ENCODE assay signal across 23 mouse cellular contexts in the genomic region with DNA sequence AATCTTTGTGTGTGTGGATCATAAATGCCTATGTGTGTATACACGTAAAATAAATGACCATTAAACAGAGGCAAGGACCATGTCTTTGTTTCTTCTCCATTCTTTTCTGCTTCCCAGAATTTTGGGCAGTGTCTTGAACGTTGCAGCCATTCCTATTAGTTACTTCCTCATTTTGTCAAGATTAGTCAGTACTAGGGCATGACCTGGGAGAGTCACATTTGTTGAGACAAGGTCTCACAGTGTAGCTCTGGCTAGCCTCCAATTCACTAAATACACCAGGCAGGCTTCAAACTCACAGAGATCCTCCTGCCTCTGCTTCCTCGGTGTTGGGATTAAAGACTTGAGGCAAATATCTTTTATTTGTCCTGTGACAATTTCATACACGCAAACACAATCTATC. TPM values are rescaled to one million over a fixed set of nuclear protein-coding genes. Genes with fewer than 3 reads are reported as not detected.
DNase-seq lines count a peak whose midpoint lies in the region; ATAC-seq and TF ChIP-seq lines count a peak whose summit lies in the region.
"Had no signal": no experiment of that assay in that cellular context is flagged by ENCODE, and none has a peak within 500 bp of the region (broad histone marks: within the 10 kb centered on the region; RNA-seq: fewer than 3 reads in every experiment).

No protein-coding gene starts in this region.

- TF ChIP-seq POLR2A in MEL (IDR thresholded peaks at IDR 0.05; ENCODE audit: control insufficient read depth in 1 of 2, insufficient read depth in 1 of 2, low read depth in 1 of 2, low read length in 2 of 2, poor library complexity in 1 of 2), result no peak

- no peak for TF ChIP-seq CTCF in MEL (IDR thresholded peaks at IDR 0.05 in 2 of 3, conservative IDR thresholded peaks at IDR 0.05 in 1 of 3; ENCODE audit: control insufficient read depth in 1 of 3, insufficient read depth in 1 of 3, low read depth in 2 of 3, low read length in 3 of 3, poor library complexity in 1 of 3, severe bottlenecking in 1 of 3)

- no peak for TF ChIP-seq RAD21 in MEL (IDR thresholded peaks at IDR 0.05; ENCODE audit: low read depth, low read length)

- no peak overlapping the region for H3K27ac ChIP-seq in MEL (ENCODE audit: control insufficient read depth, low read depth, low read length)
- no peak overlapping the region for H3K27ac ChIP-seq in heart, embryonic 12.5 days (ENCODE audit: poor library complexity, severe bottlenecking)
- H3K27ac ChIP-seq: embryonic facial prominence, embryonic 15.5 days; forebrain, embryonic 10.5 days; heart, adult 2 months; hindbrain, embryonic 10.5 days; hindbrain, embryonic 14.5 days; intestine, embryonic 15.5 days had no signal

- H3K79me2 ChIP-seq in MEL (ENCODE audit: control insufficient read depth, insufficient read depth, low read length, poor library complexity), result no peaks in the 10 kb centered on the region

- H3K4me2 ChIP-seq in heart, embryonic 12.5 days, result no peak overlapping the region
- H3K4me2 ChIP-seq: embryonic facial prominence, embryonic 15.5 days; heart, embryonic 11.5 days; hindbrain, embryonic 14.5 days; intestine, embryonic 15.5 days had no signal

- DNase-seq in 416B (ENCODE audit: low read depth) (peak; percentile 66), MEL (ENCODE audit: low read depth, low spot score) (peak; percentile 67)
- no peak for DNase-seq in cerebellum, adult 9-10 months
- no peak for DNase-seq in right cerebral cortex, postnatal 36 days (ENCODE audit: low spot score in 2 of 2)
- DNase-seq: adrenal gland, postnatal 14 days; cerebellum, adult 18-20 months; cerebellum, postnatal 10 days; embryo, embryonic 11 days; gastrocnemius, postnatal 10 days; heart, adult 2 months had no signal

- H3K4me3 ChIP-seq in MEL (ENCODE audit: control insufficient read depth in 1 of 2, insufficient read depth in 1 of 2, low read depth in 2 of 2, low read length in 2 of 2), result no peak overlapping the region
- H3K4me3 ChIP-seq in heart, embryonic 12.5 days, result no peak overlapping the region
- H3K4me3 ChIP-seq: embryonic facial prominence, embryonic 15.5 days; erythroblast, embryonic 14.5 days; forebrain, embryonic 10.5 days; heart, adult 2 months; hindbrain, embryonic 10.5 days; intestine, embryonic 15.5 days had no signal

- H3K4me1 ChIP-seq in MEL (ENCODE audit: control insufficient read depth in 1 of 2, insufficient read depth in 2 of 2, low read length in 2 of 2), result 0 out of 4 replicates have a peak, but pooled peaks cover 0 to 3% of the 10 kb centered on the region in 2 experiments
- no peaks in the 10 kb centered on the region for H3K4me1 ChIP-seq in heart, embryonic 12.5 days (replicated peaks)
- H3K4me1 ChIP-seq: embryonic facial prominence, embryonic 15.5 days; intestine, embryonic 15.5 days had no signal

- no peaks in the 10 kb centered on the region for H3K9me3 ChIP-seq in MEL (replicated peaks; ENCODE audit: insufficient read depth, low read length)
- peaks cover 11% of the 10 kb centered on the region for H3K9me3 ChIP-seq in heart, embryonic 12.5 days (replicated peaks)
- H3K9me3 ChIP-seq: embryonic facial prominence, embryonic 15.5 days; intestine, embryonic 15.5 days had no signal

- ATAC-seq in granulocyte monocyte progenitor cell, adult 5-6 weeks (replicated peaks; ENCODE audit: poor library complexity, severe bottlenecking), result peak; percentile 65
- ATAC-seq in monocyte, adult 5-6 weeks (replicated peaks; ENCODE audit: insufficient number of reproducible peaks, low FRiP score, low TSS enrichment, poor library complexity, severe bottlenecking), result peak; percentile 55
- no peak for ATAC-seq in CD4-positive, CD25-positive, alpha-beta regulatory T cell, adult 4 months
- no peak for ATAC-seq in heart, embryonic 12.5 days (ENCODE audit: insufficient number of reproducible peaks, low FRiP score)
- ATAC-seq: forebrain, embryonic 14.5 days; intestine, embryonic 15.5 days; Patski had no signal

- H3K36me3 ChIP-seq in MEL (ENCODE audit: control insufficient read depth in 1 of 2, insufficient read depth in 2 of 2, low read length in 2 of 2), result no peaks in the 10 kb centered on the region
- H3K36me3 ChIP-seq in heart, embryonic 12.5 days, result no peaks in the 10 kb centered on the region
- H3K36me3 ChIP-seq: embryonic facial prominence, embryonic 15.5 days; hindbrain, embryonic 10.5 days; intestine, embryonic 15.5 days had no signal

- 83% methylated on average over 4 of the region's 4 CpGs for WGBS in heart, embryonic 12.5 days

- TF ChIP-seq EP300 in MEL (IDR thresholded peaks at IDR 0.05; ENCODE audit: low read depth in 1 of 2, low read length in 2 of 2), result no peak

- H3K27me3 ChIP-seq in MEL (ENCODE audit: control insufficient read depth in 1 of 2, insufficient read depth in 2 of 2, low read length in 2 of 2), result no peaks in the 10 kb centered on the region
- H3K27me3 ChIP-seq in heart, embryonic 12.5 days (replicated peaks), result no peaks in the 10 kb centered on the region
- H3K27me3 ChIP-seq: embryonic facial prominence, embryonic 15.5 days; intestine, embryonic 15.5 days; Patski had no signal

- no peak overlapping the region for H3K9ac ChIP-seq in MEL (ENCODE audit: control insufficient read depth, low read depth, low read length, poor library complexity, severe bottlenecking)
- no peak overlapping the region for H3K9ac ChIP-seq in heart, embryonic 12.5 days
- H3K9ac ChIP-seq: embryonic facial prominence, embryonic 15.5 days; hindbrain, embryonic 14.5 days; intestine, embryonic 15.5 days had no signal

TF ChIP-seq in MEL, 35 proteins besides CTCF, POLR2A, EP300 and RAD21:
- TF ChIP-seq USF2 (IDR thresholded peaks at IDR 0.05; ENCODE audit: borderline replicate concordance in 1 of 2, insufficient read depth in 1 of 2, low read depth in 1 of 2, low read length in 2 of 2) (no peak), MEF2A (IDR thresholded peaks at IDR 0.05; ENCODE audit: extremely low read depth, insufficient replicate concordance, low read depth, low read length, poor library complexity, severe bottlenecking) (no peak), POLR2AphosphoS2 (IDR thresholded peaks at IDR 0.05; ENCODE audit: low read length) (no peak)

RNA-seq across cellular contexts. Expression of gene Pim1, which starts 12.3 kb away (rescaled TPM):
- 27.8 and 30.6 TPM in 2 replicates for total RNA-seq in MEL (2012; rRNA removed)
- 10 to 100 TPM in 1 of 2 experiments, not detected in 1; 52.1 TPM for polyA plus RNA-seq in MEL (2012; ENCODE audit: insufficient read depth in 1 of 2, insufficient read length in 2 of 2, low read depth in 1 of 2, low replicate concordance in 2 of 2, missing spikeins in 1 of 2)
- 33.0 and 59.6 TPM in 2 replicates for total RNA-seq in granulocyte monocyte progenitor cell, adult 5-6 weeks (2014; fragmentation: Nextera tagmentation)
- total RNA-seq in granulocyte monocyte progenitor cell, adult 5-6 weeks (2017), result 89.9 and 94.0 TPM in 2 replicates
- 698 to 1,062 TPM (median 980 TPM) in 3 replicates for total RNA-seq in monocyte, adult 5-6 weeks (2017)
- 100 to 1,000 TPM; 484 to 510 TPM for polyA plus RNA-seq in CD4-positive, CD25-positive, alpha-beta regulatory T cell, adult 4 months (2017; shearing (Covaris generic))
- 25.1 and 27.0 TPM in 2 replicates for polyA plus RNA-seq in heart, embryonic 12.5 days (2016; fragmentation: Nextera tagmentation; extraction: Ambion mirVana)

Comparison
In these comparisons a context has a peak if more than half of its experiments do, and no peak if none do; other contexts are left out.
1. DNase-seq: peak in 416B (single experiment) and MEL (single experiment); none in cerebellum, adult 9-10 months (single experiment) and right cerebral cortex, postnatal 36 days (0 of 2).
2. ATAC-seq: peak in granulocyte monocyte progenitor cell, adult 5-6 weeks (single experiment) and monocyte, adult 5-6 weeks (single experiment); none in CD4-positive, CD25-positive, alpha-beta regulatory T cell, adult 4 months (single experiment) and heart, embryonic 12.5 days (single experiment).